Comparison of ENCODE assay signal across 10 mouse cellular contexts in genomic region chr2:150500124-150500973, GRCm38 (mm10). TPM values are rescaled to one million over a fixed set of nuclear protein-coding genes. Genes with fewer than 3 reads are reported as not detected.
A peak's percentile ranks its signal among the peaks of the same experiment; 100 is the strongest.
DNase-seq lines count a peak whose midpoint lies in the region; ATAC-seq and TF ChIP-seq lines count a peak whose summit lies in the region.
"Not testable (repeated sequence)": the region's sequence is repeated elsewhere in the genome, so short reads cannot be mapped to it uniquely, and the experiment has no call there.
"Had no signal": no experiment of that assay in that cellular context is flagged by ENCODE, and none has a peak within 500 bp of the region (broad histone marks: within the 10 kb centered on the region; RNA-seq: fewer than 3 reads in every experiment).

No protein-coding gene starts in this region.

- not testable (repeated sequence) for H3K9me3 ChIP-seq in embryonic facial prominence, embryonic 13.5 days; hindbrain, embryonic 14.5 days (ENCODE audit: control insufficient read depth, low read length); liver, postnatal 0 days (ENCODE audit: low read length); midbrain, embryonic 15.5 days; stomach, embryonic 14.5 days (ENCODE audit: control insufficient read depth, low read depth, low read length)

- 47% methylated on average over 60 of the region's 60 CpGs for WGBS in embryonic facial prominence, embryonic 13.5 days
- 44% methylated on average over 60 of the region's 60 CpGs for WGBS in hindbrain, embryonic 14.5 days
- WGBS in liver, postnatal 0 days (ENCODE audit: insufficient replicate concordance), result 42% methylated on average over 58 of the region's 60 CpGs
- WGBS in midbrain, embryonic 15.5 days, result 44% methylated on average over 60 of the region's 60 CpGs
- WGBS in stomach, embryonic 14.5 days, result 40% methylated on average over 59 of the region's 60 CpGs

- H3K4me3 ChIP-seq in embryonic facial prominence, embryonic 13.5 days, result peak overlapping the region; percentile 30
- peak overlapping the region; percentile 26 for H3K4me3 ChIP-seq in hindbrain, embryonic 14.5 days (replicated peaks; ENCODE audit: low read length)
- not testable (repeated sequence) for H3K4me3 ChIP-seq in liver, postnatal 0 days (ENCODE audit: low read depth, low read length)
- H3K4me3 ChIP-seq in midbrain, embryonic 15.5 days, result peak overlapping the region; percentile 29
- peak overlapping the region; percentile 17; the same call in 1 of the 2 replicates for H3K4me3 ChIP-seq in stomach, embryonic 14.5 days (ENCODE audit: low read depth, low read length)

- TF ChIP-seq EP300 in liver, postnatal 0 days (IDR thresholded peaks at IDR 0.05; ENCODE audit: low read depth), result not testable (repeated sequence)

- not testable (repeated sequence) for H3K27me3 ChIP-seq in embryonic facial prominence, embryonic 13.5 days; hindbrain, embryonic 14.5 days (ENCODE audit: control insufficient read depth, insufficient read depth, low read length); liver, postnatal 0 days (ENCODE audit: insufficient read depth, low read length); midbrain, embryonic 15.5 days (replicated peaks); stomach, embryonic 14.5 days (ENCODE audit: control insufficient read depth, insufficient read depth, low read length)

- not testable (repeated sequence) for H3K4me1 ChIP-seq in embryonic facial prominence, embryonic 13.5 days; hindbrain, embryonic 14.5 days (replicated peaks; ENCODE audit: control insufficient read depth, insufficient read depth, low read length); liver, postnatal 0 days (ENCODE audit: insufficient read depth); midbrain, embryonic 15.5 days; stomach, embryonic 14.5 days (ENCODE audit: control insufficient read depth, insufficient read depth, low read length)

- H3K9ac ChIP-seq in embryonic facial prominence, embryonic 13.5 days, result 0 out of 2 replicates have a peak overlapping the region, but pooled peaks have one; percentile 52
- not testable (repeated sequence) for H3K9ac ChIP-seq in hindbrain, embryonic 14.5 days; liver, postnatal 0 days (replicated peaks); midbrain, embryonic 15.5 days; stomach, embryonic 14.5 days (replicated peaks; ENCODE audit: low read depth, low read length)

- not testable (repeated sequence) for H3K27ac ChIP-seq in embryonic facial prominence, embryonic 13.5 days; hindbrain, embryonic 14.5 days; liver, postnatal 0 days (ENCODE audit: low read depth); midbrain, embryonic 15.5 days; stomach, embryonic 14.5 days (ENCODE audit: low read length)

- not testable (repeated sequence) for H3K36me3 ChIP-seq in embryonic facial prominence, embryonic 13.5 days; hindbrain, embryonic 14.5 days (replicated peaks; ENCODE audit: control insufficient read depth, insufficient read depth); liver, postnatal 0 days (replicated peaks; ENCODE audit: insufficient read depth, low read length); midbrain, embryonic 15.5 days (replicated peaks); stomach, embryonic 14.5 days (ENCODE audit: control insufficient read depth, insufficient read depth, low read length)

- not testable (repeated sequence) for ATAC-seq in embryonic facial prominence, embryonic 13.5 days (ENCODE audit: insufficient number of reproducible peaks, insufficient read depth, low FRiP score, low TSS enrichment, low read depth); hindbrain, embryonic 14.5 days (ENCODE audit: low FRiP score); liver, postnatal 0 days; midbrain, embryonic 15.5 days (replicated peaks); stomach, embryonic 14.5 days (ENCODE audit: insufficient number of reproducible peaks, insufficient read depth, low FRiP score, low read depth)
- peak; percentile 53 for ATAC-seq in granulocyte monocyte progenitor cell, adult 5-6 weeks (replicated peaks; ENCODE audit: poor library complexity, severe bottlenecking)

- not testable (repeated sequence) for TF ChIP-seq CTCF in liver, postnatal 0 days (IDR thresholded peaks at IDR 0.05; ENCODE audit: low read depth)

- DNase-seq in ES-CJ7 (ENCODE audit: low read depth, low spot score), result peak; percentile 15
- DNase-seq in hindbrain, embryonic 14.5 days (ENCODE audit: low spot score); liver, postnatal 0 days: not testable (repeated sequence)
- DNase-seq in kidney, postnatal 4 days, result peak; percentile 6 to 9

- H3K4me2 ChIP-seq in embryonic facial prominence, embryonic 13.5 days, result peak overlapping the region; percentile 51
- peak overlapping the region; percentile 41 for H3K4me2 ChIP-seq in hindbrain, embryonic 14.5 days (replicated peaks)
- H3K4me2 ChIP-seq in liver, postnatal 0 days (ENCODE audit: low read depth, low read length), result peak overlapping the region; percentile 26; the same call in 1 of the 2 replicates
- peak overlapping the region; percentile 44 for H3K4me2 ChIP-seq in midbrain, embryonic 15.5 days
- peak overlapping the region; percentile 39 for H3K4me2 ChIP-seq in stomach, embryonic 14.5 days (replicated peaks; ENCODE audit: low read depth, low read length)

RNA-seq across cellular contexts. Expression of gene Zfp345, which starts 15.5 kb away (rescaled TPM):
- polyA plus RNA-seq in embryonic facial prominence, embryonic 13.5 days (2015; fragmentation: Nextera tagmentation; extraction: Ambion mirVana), result 0.07 TPM in 1 of 2 replicates, not detected in the other
- 0.41 TPM in 1 of 2 replicates, not detected in the other for total RNA-seq in granulocyte monocyte progenitor cell, adult 5-6 weeks (2014; fragmentation: Nextera tagmentation)
- total RNA-seq in granulocyte monocyte progenitor cell, adult 5-6 weeks (2017), result not detected in 2 replicates
- polyA plus RNA-seq in hindbrain, embryonic 14.5 days (2014; fragmentation: Nextera tagmentation; extraction: Ambion mirVana), result 0.08 and 0.13 TPM in 2 replicates
- polyA plus RNA-seq in liver, postnatal 0 days (2015; fragmentation: Nextera tagmentation; extraction: Ambion mirVana), result 0.04 TPM in 1 of 2 replicates, not detected in the other
- polyA plus RNA-seq in midbrain, embryonic 15.5 days (2015; fragmentation: Nextera tagmentation; extraction: Ambion mirVana), result 0.11 TPM in 1 of 2 replicates, not detected in the other
- polyA plus RNA-seq in stomach, embryonic 14.5 days (2014; fragmentation: Nextera tagmentation; extraction: Ambion mirVana), result 0.25 TPM in 1 of 2 replicates, not detected in the other
- polyA plus RNA-seq: frontal cortex, adult 2 months; gonadal fat pad, adult 2 months had no signal

RNA-seq across cellular contexts. Expression of gene Zfp442, which starts 49.1 kb away (rescaled TPM):
- 8.2 and 8.5 TPM in 2 replicates for polyA plus RNA-seq in embryonic facial prominence, embryonic 13.5 days (2015; fragmentation: Nextera tagmentation; extraction: Ambion mirVana)
- total RNA-seq in granulocyte monocyte progenitor cell, adult 5-6 weeks (2014; fragmentation: Nextera tagmentation), result 2.8 and 6.0 TPM in 2 replicates
- total RNA-seq in granulocyte monocyte progenitor cell, adult 5-6 weeks (2017), result 4.2 and 8.7 TPM in 2 replicates
- 7.3 and 7.9 TPM in 2 replicates for polyA plus RNA-seq in hindbrain, embryonic 14.5 days (2014; fragmentation: Nextera tagmentation; extraction: Ambion mirVana)
- polyA plus RNA-seq in liver, postnatal 0 days (2015; fragmentation: Nextera tagmentation; extraction: Ambion mirVana), result 0.58 and 0.62 TPM in 2 replicates
- 8.0 and 8.5 TPM in 2 replicates for polyA plus RNA-seq in midbrain, embryonic 15.5 days (2015; fragmentation: Nextera tagmentation; extraction: Ambion mirVana)
- 9.3 and 10.6 TPM in 2 replicates for polyA plus RNA-seq in stomach, embryonic 14.5 days (2014; fragmentation: Nextera tagmentation; extraction: Ambion mirVana)
